Mouse (Mus musculus): ENCODE data around the gene Folr2. TPM values are rescaled to one million over a fixed set of nuclear protein-coding genes. Genes with fewer than 3 reads are reported as not detected.

Gene Folr2
- total RNA-seq, 2 experiments from 2014 or later = 2.5 to 3.2 TPM

- DNase-seq = peak in 1 of 2 experiments; percentile 23
- intact Hi-C loops (cut with DNase I) = no loop called here
Observed at GRCm38 (mm10) chr7:101868241-101869162, 11.5 kb upstream of the Folr2 start.

- no peak for DNase-seq
- intact Hi-C loops (cut with DNase I) = no loop called here
Observed at GRCm38 (mm10) chr7:101867482-101867881, 10.5 kb upstream of the Folr2 start.

DNA sequence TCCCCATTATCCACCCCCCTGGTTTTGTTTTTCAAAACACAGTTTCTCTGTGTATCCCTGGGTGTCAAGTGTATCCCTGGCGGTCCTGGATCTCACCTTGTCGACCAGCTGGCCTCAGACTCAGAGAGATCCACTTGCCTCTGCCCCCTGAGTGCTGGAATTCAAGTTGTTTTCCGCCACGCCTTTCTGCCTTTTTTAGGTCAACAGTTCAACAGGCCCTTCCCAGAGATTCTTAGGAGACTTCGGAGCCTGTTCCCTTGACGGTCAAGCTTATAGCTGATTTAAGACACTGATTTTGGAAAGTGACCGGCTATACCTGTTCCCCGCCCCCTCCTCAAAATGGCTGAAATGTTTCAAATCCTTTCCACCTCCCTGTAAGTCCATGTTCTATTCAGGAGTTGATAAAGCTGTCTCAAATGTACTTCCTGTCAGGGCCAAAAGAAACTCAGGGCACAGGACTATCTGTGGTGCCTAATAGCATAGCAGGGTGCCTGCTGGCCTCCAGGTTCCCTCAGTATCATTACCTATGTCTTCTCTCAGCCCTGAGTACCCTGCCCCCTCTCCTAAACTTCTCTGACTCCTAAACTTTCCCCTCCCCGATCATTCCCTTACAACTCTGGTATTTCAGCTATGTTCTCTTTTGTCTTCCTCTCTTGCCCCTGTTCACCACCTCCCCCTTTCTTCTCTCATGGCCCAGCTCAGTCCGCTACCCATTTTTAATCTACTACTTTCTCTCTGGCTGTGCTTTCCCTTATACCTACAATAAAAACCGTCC, 9.7 kb upstream of the Folr2 start:
- intact Hi-C loops (cut with DNase I) = no loop called here
- DNase-seq = no peak

GRCm38 (mm10) chr7:101863415-101863814, 6.4 kb upstream of the Folr2 start, which contains the start of gene Anapc15:
Gene Anapc15, plus strand, starts transcription at chr7:101863715.
- intact Hi-C loops (cut with DNase I) = no loop called here
- DNase-seq = no peak

DNA sequence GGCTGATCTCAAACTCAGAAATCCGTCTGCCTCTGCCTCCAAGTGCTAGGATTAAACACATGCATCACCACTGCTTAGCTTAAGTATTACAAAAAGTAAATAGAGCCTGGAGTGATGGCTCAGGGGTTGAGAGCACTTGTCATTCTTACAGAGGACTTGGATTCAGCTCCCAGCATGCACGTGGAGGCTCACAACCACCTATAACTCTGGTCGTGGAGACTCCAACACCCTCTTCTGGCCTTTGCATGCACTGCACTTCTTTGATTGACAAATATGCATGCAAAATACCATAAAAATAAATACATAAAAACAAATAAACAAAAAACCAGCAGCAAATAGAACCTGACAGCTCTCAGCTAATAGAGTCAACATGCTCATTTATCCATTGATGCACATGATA, 5.3 kb upstream of the Folr2 start:
- DNase-seq = no peak
- intact Hi-C loops (cut with DNase I) = no loop called here

- no peak for DNase-seq
- intact Hi-C loops (cut with DNase I) = no loop called here
Observed at GRCm38 (mm10) chr7:101860978-101861377, 4.0 kb upstream of the Folr2 start.

- intact Hi-C loops (cut with DNase I) = no loop called here
- DNase-seq = no peak
Observed at GRCm38 (mm10) chr7:101858362-101858761, 1.4 kb upstream of the Folr2 start.

DNA sequence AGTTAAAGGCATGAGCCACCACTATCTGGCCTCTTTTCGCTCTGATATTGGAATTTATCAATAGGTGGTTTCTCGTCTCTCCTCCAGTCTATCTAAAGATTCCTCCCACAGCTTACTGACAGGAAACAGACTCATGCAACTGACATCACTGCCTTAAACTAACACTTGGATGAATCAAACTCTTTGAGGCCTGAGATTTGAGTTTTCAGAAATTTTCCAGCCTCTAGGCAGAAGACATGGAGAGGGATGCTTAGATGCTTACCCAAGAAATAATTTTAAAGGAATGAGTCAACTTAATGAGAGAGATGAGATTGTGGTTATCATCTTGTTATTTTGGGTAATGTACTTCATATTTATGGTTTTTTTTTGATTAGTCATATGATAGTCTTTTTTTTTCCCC, 3.2 kb downstream of the Folr2 start:
- intact Hi-C loops (cut with DNase I) = no loop called here

GRCm38 (mm10) chr7:101852846-101853245, 4.1 kb downstream of the Folr2 start:
- DNase-seq = no peak
- intact Hi-C loops (cut with DNase I) = no loop called here

More for the DNA sequence above, 3.2 kb downstream of the Folr2 start:
- no peak for DNase-seq

GRCm38 (mm10) chr7:101851689-101852088, 5.3 kb downstream of the Folr2 start:
- DNase-seq = no peak
- intact Hi-C loops (cut with DNase I) = no loop called here

DNA sequence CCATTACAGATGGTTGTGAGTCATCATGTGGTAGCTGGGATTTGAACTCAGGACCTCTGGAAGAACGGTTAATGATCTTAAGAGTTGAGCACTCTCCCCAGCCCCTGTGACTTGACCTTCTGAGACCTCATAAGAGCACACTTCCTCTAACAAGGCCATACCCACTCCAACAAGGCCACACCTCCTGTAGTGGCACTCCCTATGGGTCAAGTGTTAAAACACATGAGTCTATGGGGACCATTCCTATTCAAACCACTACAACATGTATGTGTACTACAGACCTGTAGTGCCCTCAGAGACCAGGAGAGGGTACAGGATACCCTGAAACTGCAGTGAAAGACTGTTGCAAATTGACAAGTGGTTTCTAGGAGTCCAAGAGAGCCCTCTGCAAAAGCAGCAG, 9.1 kb downstream of the Folr2 start:
- DNase-seq = no peak
- intact Hi-C loops (cut with DNase I) = no loop called here

DNA sequence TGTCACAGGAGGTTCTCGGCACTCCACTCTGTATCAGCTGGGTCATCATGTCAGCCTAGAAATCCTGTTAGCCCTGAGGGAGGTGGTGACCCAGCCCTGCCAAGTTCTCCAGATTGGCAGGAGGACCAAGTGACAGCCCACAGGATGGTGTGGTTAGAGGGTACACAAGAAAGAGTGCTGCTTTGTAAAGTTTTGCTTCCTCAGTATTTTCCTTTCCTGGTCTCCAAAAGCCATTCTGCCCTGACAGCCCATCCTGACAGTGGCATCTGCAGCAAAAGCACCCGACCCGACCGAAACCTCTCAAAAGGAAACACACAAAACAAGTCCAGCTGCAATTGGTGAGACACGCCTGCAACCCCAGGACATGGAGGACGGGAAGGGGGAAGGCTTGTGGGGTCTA, 12.8 kb downstream of the Folr2 start:
- intact Hi-C loops (cut with DNase I) = no loop called here
- no peak for DNase-seq

DNA sequence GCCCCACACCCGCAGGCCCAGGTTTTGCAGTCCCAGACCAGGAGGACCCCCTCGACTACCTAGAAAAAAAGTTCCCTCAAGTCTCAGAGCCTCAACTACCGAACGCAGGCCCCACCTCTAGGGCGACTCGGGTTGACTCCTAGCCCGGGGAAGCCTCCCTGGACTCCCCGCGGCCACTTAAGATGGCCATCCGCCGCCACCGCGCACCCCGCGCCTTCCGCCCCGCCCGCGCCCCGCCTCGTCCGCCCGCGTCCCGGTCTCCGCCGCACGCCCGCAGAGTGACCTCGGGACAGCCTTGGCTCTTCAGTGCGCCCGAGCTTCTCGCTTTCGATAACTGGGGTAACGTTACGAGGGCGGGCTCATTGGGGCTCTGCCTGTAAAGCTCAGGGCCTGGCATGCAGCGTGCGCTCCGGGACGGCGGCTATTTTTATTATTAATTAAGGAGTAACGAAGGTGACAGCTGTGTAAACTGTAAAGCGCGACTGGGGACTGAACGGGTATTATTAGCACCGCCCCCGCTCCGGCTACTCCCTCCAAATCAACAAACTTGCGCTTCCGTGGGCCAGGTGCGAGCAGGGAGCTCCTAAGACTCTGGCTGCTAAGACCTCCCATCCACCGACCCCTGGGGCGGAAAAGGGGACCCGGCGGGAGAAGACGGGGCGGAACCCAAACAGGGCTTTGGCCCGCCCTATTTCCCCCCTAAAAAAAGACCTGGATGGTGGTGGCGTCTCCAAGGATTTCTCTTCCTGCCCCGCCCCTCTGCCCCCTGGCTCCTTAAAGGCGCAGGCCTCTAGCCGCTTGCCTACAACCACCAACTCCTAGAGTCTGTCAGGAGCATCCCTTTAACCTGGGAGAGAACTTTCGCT, 19.2 kb downstream of the Folr2 start, which contains the start of gene Inppl1:
Inppl1 (minus strand) TSS at position 624 of the 866 bp plus-strand sequence.
- peak; percentile 87 to 88 for DNase-seq
- intact Hi-C loops (cut with DNase I) = loop anchor here (5.0 kb wide), 1 partner anchor 59 kb away; no protein-coding TSS in a partner anchor

- no peak for DNase-seq
- intact Hi-C loops (cut with DNase I) = loop anchor here (5.0 kb wide), 1 partner anchor 60 kb away; no protein-coding TSS in a partner anchor
Observed at GRCm38 (mm10) chr7:101837154-101837605, 19.8 kb downstream of the Folr2 start.

DNA sequence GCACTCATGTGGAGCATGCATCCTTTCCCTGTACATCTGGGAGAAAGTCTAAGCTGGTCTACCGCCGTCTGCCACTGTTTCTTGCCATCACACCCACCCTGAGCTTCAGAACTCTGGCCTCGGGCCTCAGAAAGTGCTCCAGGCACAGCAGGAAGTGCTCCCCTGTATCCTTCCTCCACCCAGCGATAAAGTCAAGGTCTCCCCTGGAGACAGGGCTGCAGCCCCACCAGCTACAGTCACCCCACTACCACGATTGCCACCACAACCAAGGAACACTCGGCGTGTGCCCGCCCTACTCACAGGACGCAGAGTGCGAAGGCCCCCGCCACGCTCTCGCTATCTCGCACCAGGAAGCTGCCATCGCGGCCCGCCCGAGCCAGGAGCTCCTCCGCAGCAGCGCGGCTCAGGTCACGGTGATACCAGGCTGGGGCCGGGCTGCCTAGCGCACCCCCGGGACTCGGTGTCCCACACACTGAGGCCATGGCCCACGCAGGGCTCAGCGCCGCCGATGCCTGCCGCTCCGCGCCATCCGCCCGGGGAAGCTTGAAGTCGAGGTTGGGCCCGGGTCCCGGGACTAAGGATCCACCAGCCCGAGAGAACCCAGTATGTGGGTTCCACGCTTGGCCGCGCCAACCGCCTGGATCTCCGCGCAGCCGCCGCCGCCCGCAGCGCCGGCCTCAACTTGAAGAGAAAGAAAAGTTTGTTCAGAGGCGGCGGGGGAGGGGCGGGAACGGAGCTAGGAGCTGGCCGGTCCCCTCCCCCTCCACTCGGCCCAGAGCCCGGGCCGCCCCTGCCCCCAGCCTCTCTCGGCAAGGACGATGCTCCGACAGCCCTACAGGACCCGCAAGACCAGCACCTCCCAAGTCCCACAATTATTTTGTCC, 20.5 kb downstream of the Folr2 start:
- DNase-seq = peak; percentile 76

DNA sequence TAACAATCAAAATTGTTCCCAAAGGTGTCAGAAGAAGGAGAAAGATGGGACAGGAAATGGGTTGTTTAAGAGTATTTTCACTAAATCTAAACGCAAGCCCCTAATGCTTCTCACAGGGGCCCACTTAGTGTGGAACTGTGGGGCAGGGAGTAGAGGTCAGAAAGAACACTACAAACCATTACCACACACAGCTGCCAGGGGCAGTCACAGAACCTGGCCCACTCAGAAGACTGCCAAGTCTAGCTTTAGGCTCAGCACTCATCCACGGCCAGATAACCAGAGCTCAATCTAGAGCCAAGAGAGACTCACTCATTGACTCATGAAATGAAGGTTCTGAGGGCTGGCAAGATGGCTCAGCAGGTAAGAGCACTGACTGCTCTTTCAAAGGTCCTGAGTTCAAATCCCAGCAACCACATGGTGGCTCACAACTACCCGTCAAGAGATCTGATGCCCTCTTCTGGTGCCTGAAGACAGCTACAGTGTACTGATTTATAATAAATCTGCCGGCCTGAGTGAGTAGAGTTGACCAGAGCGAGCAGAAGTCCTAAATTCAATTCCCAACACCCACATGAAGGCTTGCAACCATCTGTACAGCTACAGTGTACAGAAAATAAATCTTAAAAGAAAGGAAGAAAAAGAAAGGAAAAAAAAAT, 21.4 kb downstream of the Folr2 start:
- DNase-seq = no peak
- intact Hi-C loops (cut with DNase I) = loop anchor here (5.0 kb wide), 1 partner anchor 62 kb away; no protein-coding TSS in a partner anchor

More for the DNA sequence above, 20.5 kb downstream of the Folr2 start:
- intact Hi-C loops (cut with DNase I) = loop anchor here (5.0 kb wide), 1 partner anchor 61 kb away; no protein-coding TSS in a partner anchor

DNA sequence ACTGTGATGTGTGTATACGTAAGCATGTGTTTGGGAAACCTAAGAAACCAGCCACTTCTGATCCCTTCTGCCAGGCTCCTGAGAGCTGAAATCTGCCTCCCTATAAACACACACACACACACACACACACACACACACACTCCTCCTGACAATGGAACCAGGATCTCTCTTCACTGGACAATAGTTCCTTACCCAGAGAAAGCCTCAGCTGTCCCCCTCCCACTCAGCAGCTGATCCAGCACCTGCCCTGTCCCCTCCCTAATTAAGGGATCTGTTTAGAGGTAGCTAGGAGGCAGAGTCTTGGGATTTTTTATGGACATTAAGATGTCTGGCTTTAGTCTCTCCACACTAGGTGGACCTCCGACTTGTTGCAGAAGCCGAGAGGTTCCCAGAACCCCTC, 22.1 kb downstream of the Folr2 start:
- intact Hi-C loops (cut with DNase I) = loop anchor here (5.0 kb wide), 1 partner anchor 62 kb away; no protein-coding TSS in a partner anchor
- DNase-seq = no peak

DNA sequence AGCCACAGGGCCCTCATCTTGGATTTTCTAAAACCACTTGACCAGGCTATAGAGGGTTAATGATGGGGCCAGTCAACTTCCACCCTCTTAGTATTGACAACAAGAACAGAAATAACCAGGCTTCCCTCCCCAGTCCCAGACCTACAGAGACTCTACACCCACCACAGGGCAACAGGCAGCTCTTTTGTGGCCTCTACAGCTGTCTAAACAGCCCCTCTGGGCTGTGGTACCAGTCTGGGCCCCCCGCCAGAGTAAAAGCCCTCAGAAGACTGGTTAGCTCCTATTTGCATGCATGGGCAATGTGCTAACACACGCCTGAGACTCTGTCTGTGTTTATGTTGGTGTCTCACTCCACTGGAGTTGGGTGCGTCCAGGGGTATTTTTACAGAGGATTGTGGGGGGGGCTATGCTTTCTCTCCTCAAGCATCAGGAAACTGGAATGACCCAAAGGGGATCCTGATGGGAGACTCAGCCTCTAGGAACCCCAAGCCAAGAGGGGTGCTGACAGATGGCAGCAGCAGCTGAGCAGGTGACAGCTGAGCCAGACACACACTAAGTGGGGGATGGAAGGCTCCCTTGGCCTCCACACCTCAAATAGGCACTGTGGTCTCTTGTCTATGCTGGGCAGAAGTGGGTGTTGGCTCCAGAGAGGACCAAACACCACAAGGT, 22.9 kb downstream of the Folr2 start:
- no peak for DNase-seq

More for the DNA sequence above, 22.9 kb downstream of the Folr2 start:
- intact Hi-C loops (cut with DNase I) = no loop called here
